Mouse (Mus musculus) small intestine, adult 2 months (tissue): Measurements from ENCODE around the gene Igfbp4.

Experiments
- CTCF ChIP-seq: fragments of 200-500 bp; IDR thresholded peaks from 2 replicates; pipeline ENCODE4 v1.5.1; 2012; ENCODE audit warnings: low read depth, mild to moderate bottlenecking, control low read depth, inconsistent platforms, low read length, moderate library complexity, mixed read lengths; ENCODE audit not compliant: insufficient replicate concordance, insufficient read length; ENCODE audit errors: extremely low read depth
- POLR2A ChIP-seq: fragments of 200-500 bp; IDR thresholded peaks from 2 replicates; pipeline ENCODE4 v1.6.1; 2012; ENCODE audit warnings: low read depth, mild to moderate bottlenecking, control low read depth, inconsistent platforms, low read length, moderate library complexity

GRCm38 (mm10) chr11:99039782-99040181, 1.3 kb upstream of the Igfbp4 start:
- TF ChIP-seq POLR2A (peak; percentile 14; the same call in 1 of the 2 replicates), CTCF (peak; percentile 75; the same call in 1 of the 2 replicates)
